ENCODE assay signal across 8 mouse cellular contexts in the genomic region with DNA sequence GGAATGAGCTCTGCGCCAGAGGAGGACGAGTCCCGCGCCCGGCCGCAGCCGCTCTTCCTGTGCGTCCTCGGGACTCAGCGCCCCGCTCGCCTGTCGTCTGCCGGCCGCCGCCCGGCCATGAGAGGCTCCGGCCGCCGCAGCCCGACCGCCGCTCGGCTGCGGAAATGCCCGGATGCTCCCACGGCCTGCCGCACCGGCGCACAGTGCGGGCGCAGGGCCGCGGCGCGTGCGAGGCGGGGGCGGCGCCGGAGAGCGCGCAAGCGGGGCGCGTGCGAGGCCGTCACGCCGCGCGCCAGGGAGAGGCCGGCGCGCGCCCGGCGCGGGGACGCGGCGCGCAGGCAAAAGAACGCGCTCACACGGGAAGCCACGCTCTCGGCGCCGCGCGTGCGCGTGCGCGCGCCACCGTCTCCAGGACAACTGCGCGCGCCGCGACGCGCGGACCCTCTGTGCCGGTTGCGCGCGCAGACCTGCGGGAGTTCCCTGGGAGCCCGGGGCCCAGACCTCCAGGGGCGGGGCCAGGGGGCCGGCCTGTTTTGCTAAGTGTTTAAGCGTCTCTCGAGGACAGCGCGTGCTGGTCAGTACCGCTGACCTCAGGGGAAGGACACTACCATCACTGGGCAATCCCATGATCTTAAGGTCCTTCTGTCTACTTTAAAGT. TPM values are rescaled to one million over a fixed set of nuclear protein-coding genes. Genes with fewer than 3 reads are reported as not detected.
DNase-seq lines count a peak whose midpoint lies in the region; ATAC-seq and TF ChIP-seq lines count a peak whose summit lies in the region.

Dmxl2 (minus strand) TSS at position 174 of the 658 bp plus-strand sequence.

- H3K9ac ChIP-seq in heart, embryonic 15.5 days = peak within 1 kb of the TSS; percentile 78
- no peak within 1 kb of the TSS; the same call in 1 of the 2 replicates for H3K9ac ChIP-seq in liver, embryonic 14.5 days (replicated peaks)
- peak within 1 kb of the TSS; percentile 67 for H3K9ac ChIP-seq in stomach, postnatal 0 days (ENCODE audit: low read length)

- DNase-seq in brain, embryonic 14.5 days (ENCODE audit: low read depth) = peak; percentile 96
- DNase-seq in forebrain, embryonic 10.5 days (ENCODE audit: extremely low spot score, low spot score) = peak; percentile 85
- peak; percentile 96 to 98 for DNase-seq in kidney, postnatal 25 days
- DNase-seq in liver, embryonic 14.5 days (ENCODE audit: low read depth in 3 of 3, low spot score in 3 of 3) = peak; percentile 40 to 60 (median 50)
- peak; percentile 90 for DNase-seq in neural tube, embryonic 10.5 days (ENCODE audit: extremely low spot score, low spot score)
- DNase-seq in stomach, postnatal 0 days (ENCODE audit: low spot score) = peak; percentile 84

- peak within 1 kb of the TSS; percentile 95 for H3K4me2 ChIP-seq in heart, embryonic 15.5 days
- H3K4me2 ChIP-seq in liver, embryonic 14.5 days (ENCODE audit: low read depth) = peak within 1 kb of the TSS; percentile 79
- peak within 1 kb of the TSS; percentile 99 for H3K4me2 ChIP-seq in stomach, postnatal 0 days (replicated peaks; ENCODE audit: low read depth)

- TF ChIP-seq POLR2A in brain, embryonic 14.5 days (IDR thresholded peaks at IDR 0.05; ENCODE audit: borderline replicate concordance, extremely low read depth, insufficient read depth, insufficient read length, poor library complexity, severe bottlenecking) = peak; percentile 95

- ATAC-seq in heart, embryonic 15.5 days (replicated peaks; ENCODE audit: insufficient number of reproducible peaks, insufficient read depth, low FRiP score, low read depth) = peak; percentile 89
- ATAC-seq in liver, embryonic 14.5 days (ENCODE audit: insufficient read depth) = peak; percentile 85
- peak; percentile 95 for ATAC-seq in stomach, postnatal 0 days (ENCODE audit: low FRiP score, low TSS enrichment)

- H3K79me3 ChIP-seq in C2C12 (ENCODE audit: low read depth) = no peaks in the 10 kb centered on the region

- H3K79me2 ChIP-seq in C2C12 (ENCODE audit: control insufficient read depth, insufficient read depth) = no peaks in the 10 kb centered on the region

- no peaks in the 10 kb centered on the region for H3K36me3 ChIP-seq in C2C12 (ENCODE audit: control insufficient read depth, insufficient read depth)
- H3K36me3 ChIP-seq in forebrain, embryonic 10.5 days (replicated peaks) = no peaks in the 10 kb centered on the region
- H3K36me3 ChIP-seq in heart, embryonic 15.5 days = no peaks in the 10 kb centered on the region
- H3K36me3 ChIP-seq in liver, embryonic 14.5 days (replicated peaks; ENCODE audit: control insufficient read depth, insufficient read depth, low read depth) = no peaks in the 10 kb centered on the region
- no peaks in the 10 kb centered on the region for H3K36me3 ChIP-seq in stomach, postnatal 0 days (ENCODE audit: control insufficient read depth, insufficient read depth, low read length)

- peaks cover 32% of the 10 kb centered on the region for H3K4me1 ChIP-seq in forebrain, embryonic 10.5 days
- H3K4me1 ChIP-seq in heart, embryonic 15.5 days (replicated peaks) = peaks cover 6% of the 10 kb centered on the region
- 0 out of 4 replicates have a peak, but pooled peaks cover 0 to 2% of the 10 kb centered on the region in 2 experiments for H3K4me1 ChIP-seq in liver, embryonic 14.5 days (replicated peaks; ENCODE audit: control insufficient read depth in 2 of 2, insufficient read depth in 2 of 2, low read length in 1 of 2)
- no peaks in the 10 kb centered on the region for H3K4me1 ChIP-seq in stomach, postnatal 0 days (replicated peaks; ENCODE audit: control insufficient read depth, insufficient read depth)

- peak within 1 kb of the TSS; percentile 29 for H3K4me3 ChIP-seq in C2C12 (ENCODE audit: insufficient read depth, poor library complexity, severe bottlenecking)
- H3K4me3 ChIP-seq in forebrain, embryonic 10.5 days = peak within 1 kb of the TSS; percentile 88
- H3K4me3 ChIP-seq in heart, embryonic 15.5 days = peak within 1 kb of the TSS; percentile 88
- H3K4me3 ChIP-seq in liver, embryonic 14.5 days (ENCODE audit: insufficient read depth in 1 of 2, low read depth in 2 of 2, low read length in 2 of 2) = peak within 1 kb of the TSS; percentile 58 to 65
- peak within 1 kb of the TSS; percentile 72 for H3K4me3 ChIP-seq in stomach, postnatal 0 days (ENCODE audit: low read depth, low read length)

- no peak for TF ChIP-seq CTCF in C2C12 (IDR thresholded peaks at IDR 0.05; ENCODE audit: control insufficient read depth, insufficient read depth, insufficient read length)
- no peak for TF ChIP-seq CTCF in brain, embryonic 14.5 days (IDR thresholded peaks at IDR 0.05; ENCODE audit: borderline replicate concordance, extremely low read depth, insufficient read depth, insufficient read length)
- no peak for TF ChIP-seq CTCF in liver, embryonic 14.5 days (IDR thresholded peaks at IDR 0.05; ENCODE audit: low read depth)
- no peak for TF ChIP-seq CTCF in stomach, postnatal 0 days (IDR thresholded peaks at IDR 0.05; ENCODE audit: low read depth)

- under 1% methylated on average over 99 of the region's 99 CpGs for WGBS in forebrain, embryonic 10.5 days
- under 1% methylated on average over 88 of the region's 99 CpGs for WGBS in heart, embryonic 15.5 days
- WGBS in liver, embryonic 14.5 days (ENCODE audit: insufficient replicate concordance) = under 1% methylated on average over 94 of the region's 99 CpGs
- WGBS in stomach, postnatal 0 days = under 1% methylated on average over 67 of the region's 99 CpGs

- H3ac ChIP-seq in C2C12 (ENCODE audit: control insufficient read depth, insufficient read length, low read depth) = peak within 1 kb of the TSS; percentile 82

- H3K27me3 ChIP-seq in C2C12 (ENCODE audit: control insufficient read depth, insufficient read depth, insufficient read length) = peaks cover 33% of the 10 kb centered on the region
- H3K27me3 ChIP-seq in forebrain, embryonic 10.5 days (ENCODE audit: poor library complexity, severe bottlenecking) = peaks cover 30% of the 10 kb centered on the region
- peaks cover 8% of the 10 kb centered on the region; the same call in 1 of the 2 replicates for H3K27me3 ChIP-seq in heart, embryonic 15.5 days
- H3K27me3 ChIP-seq in liver, embryonic 14.5 days (ENCODE audit: control insufficient read depth, insufficient read depth, low read length) = peaks cover 26% of the 10 kb centered on the region
- no peaks in the 10 kb centered on the region for H3K27me3 ChIP-seq in stomach, postnatal 0 days (ENCODE audit: control insufficient read depth, insufficient read depth, low read length)

- TF ChIP-seq EP300 in liver, embryonic 14.5 days (IDR thresholded peaks at IDR 0.05; ENCODE audit: low read depth) = no peak
- TF ChIP-seq EP300 in stomach, postnatal 0 days (optimal IDR thresholded peaks at IDR 0.05) = no peak

- no peaks in the 10 kb centered on the region for H3K9me3 ChIP-seq in forebrain, embryonic 10.5 days
- no peaks in the 10 kb centered on the region for H3K9me3 ChIP-seq in heart, embryonic 15.5 days (replicated peaks)
- no peaks in the 10 kb centered on the region for H3K9me3 ChIP-seq in liver, embryonic 14.5 days (ENCODE audit: control insufficient read depth, low read length)
- no peaks in the 10 kb centered on the region for H3K9me3 ChIP-seq in stomach, postnatal 0 days (ENCODE audit: control insufficient read depth, low read length)

- peak within 1 kb of the TSS; percentile 87 for H3K27ac ChIP-seq in forebrain, embryonic 10.5 days
- peak within 1 kb of the TSS; percentile 80 for H3K27ac ChIP-seq in heart, embryonic 15.5 days
- H3K27ac ChIP-seq in liver, embryonic 14.5 days = no peak within 1 kb of the TSS
- H3K27ac ChIP-seq in stomach, postnatal 0 days (replicated peaks) = peak within 1 kb of the TSS; percentile 30; the same call in 1 of the 2 replicates

TF ChIP-seq in C2C12, 6 proteins besides CTCF, POLR2A, EP300 and RAD21:
- no peak for TF ChIP-seq USF1 (IDR thresholded peaks at IDR 0.05; ENCODE audit: low read depth)
- TF ChIP-seq MYOG (IDR thresholded peaks at IDR 0.05; ENCODE audit: control insufficient read depth, extremely low read depth, insufficient read length) = no peak
- no peak for TF ChIP-seq MAX (IDR thresholded peaks at IDR 0.05)
- TF ChIP-seq FOSL1 (IDR thresholded peaks at IDR 0.05; ENCODE audit: insufficient read depth, low read length, poor library complexity, severe bottlenecking) = no peak
- TF ChIP-seq MYOD1 (IDR thresholded peaks at IDR 0.05; ENCODE audit: control insufficient read depth, insufficient read length, low read depth) = no peak
- TF ChIP-seq CEBPB (IDR thresholded peaks at IDR 0.05; ENCODE audit: low read depth) = no peak

RNA-seq across cellular contexts. Expression of gene Dmxl2, which starts in this region (rescaled TPM):
- 0.25 TPM for polyA plus RNA-seq in C2C12 (2012; fragmentation: generic; extraction: Trizol)
- 52.9 and 60.4 TPM in 2 replicates for polyA plus RNA-seq in brain, embryonic 14.5 days (2012; rRNA removed)
- polyA plus RNA-seq in forebrain, embryonic 10.5 days (2016; fragmentation: Nextera tagmentation; extraction: Ambion mirVana) = 6.0 and 6.9 TPM in 2 replicates
- 7.2 and 7.5 TPM in 2 replicates for polyA plus RNA-seq in heart, embryonic 15.5 days (2015; fragmentation: Nextera tagmentation; extraction: Ambion mirVana)
- 0.92 and 0.99 TPM in 2 replicates for polyA plus RNA-seq in liver, embryonic 14.5 days (2012; rRNA removed)
- polyA plus RNA-seq in liver, embryonic 14.5 days (2014; fragmentation: Nextera tagmentation; extraction: Ambion mirVana) = 0.78 and 0.98 TPM in 2 replicates
- 1.8 and 2.2 TPM in 2 replicates for polyA plus RNA-seq in stomach, postnatal 0 days (2015; fragmentation: Nextera tagmentation; extraction: Ambion mirVana)

Comparison
In these comparisons a context has a peak if more than half of its experiments do, and no peak if none do; other contexts are left out.
1. Peak in DNase-seq, ATAC-seq, H3K4me3 ChIP-seq and H3K4me2 ChIP-seq in liver, embryonic 14.5 days; RNA of the gene not detected or under 1 TPM.
2. H3K4me3 ChIP-seq: peak in every context shown above with its lines; median percentile 88 in forebrain, embryonic 10.5 days; 88 in heart, embryonic 15.5 days; 72 in stomach, postnatal 0 days; 62 in liver, embryonic 14.5 days; 29 in C2C12.